Mouse (Mus musculus) CD4-positive, CD25-positive, alpha-beta regulatory T cell, adult 2 months (primary cell): ENCODE data around the gene Npff.

Experiments used
- DNase-seq: peaks from one replicate; pipeline ENCODE4 v3.0.0-alpha.2; 2012; ENCODE audit warnings: low read depth, low spot score

Gene Npff

DNA sequence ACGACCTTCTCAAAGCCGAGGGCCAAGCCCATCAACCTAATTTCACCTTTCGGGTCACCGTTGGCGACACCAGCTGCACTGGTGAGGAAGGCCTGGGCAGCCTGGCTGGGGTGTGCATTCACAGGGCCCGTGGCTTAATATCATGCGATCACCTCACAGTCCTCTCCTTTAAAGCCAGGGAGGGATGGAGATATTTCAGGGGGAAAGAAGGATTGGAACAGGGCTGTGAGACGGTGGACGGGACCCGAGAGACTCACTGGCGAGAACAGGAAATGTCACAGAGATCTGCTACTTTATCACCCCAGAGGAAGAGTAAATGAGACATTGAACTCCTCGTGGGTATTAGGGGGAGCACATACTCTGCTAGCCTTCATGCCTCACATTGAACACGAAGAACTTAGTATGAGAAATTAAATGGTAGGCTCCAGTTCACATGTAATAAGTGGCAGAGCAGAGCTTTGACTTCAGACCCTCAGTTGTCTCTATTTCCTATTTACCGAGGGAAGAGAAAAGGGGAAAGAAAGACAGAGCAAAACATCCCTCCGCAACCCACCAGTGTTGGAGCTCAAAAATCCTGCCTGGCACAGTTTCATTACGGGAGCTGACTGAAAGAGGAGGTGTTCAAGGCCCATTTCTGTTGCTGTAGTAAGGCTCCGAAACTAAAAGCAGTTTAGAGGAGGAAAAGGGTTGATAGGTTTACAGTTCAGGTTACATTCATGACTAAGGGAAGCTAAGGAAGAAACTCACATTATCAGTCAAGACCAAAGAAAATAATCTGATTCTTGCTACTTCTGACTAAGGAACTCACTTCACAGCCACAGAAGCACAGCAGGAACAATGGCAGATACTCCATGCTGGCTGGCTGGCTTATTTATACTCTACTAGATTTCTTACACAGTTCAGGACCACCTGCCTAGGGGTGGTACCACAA lies 5.3 kb downstream of the Npff start:
- peak; percentile 19 for DNase-seq

DNA sequence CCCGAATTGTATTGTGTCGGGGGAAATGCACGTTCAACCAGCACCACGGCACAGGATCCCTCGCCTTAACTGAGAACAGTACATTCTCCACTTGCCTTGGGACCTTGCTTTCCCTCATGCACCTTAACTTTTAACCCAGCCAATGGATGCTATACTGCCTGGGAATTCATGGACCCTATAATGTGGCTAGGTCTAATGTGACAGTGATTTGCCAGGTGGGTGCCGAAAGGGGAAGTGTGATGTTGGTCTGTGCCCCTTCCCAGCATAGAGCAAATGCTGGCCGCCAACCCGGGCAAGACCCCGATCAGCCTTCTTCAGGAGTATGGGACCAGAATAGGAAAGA lies 5.9 kb downstream of the Npff start:
- no peak for DNase-seq

DNA sequence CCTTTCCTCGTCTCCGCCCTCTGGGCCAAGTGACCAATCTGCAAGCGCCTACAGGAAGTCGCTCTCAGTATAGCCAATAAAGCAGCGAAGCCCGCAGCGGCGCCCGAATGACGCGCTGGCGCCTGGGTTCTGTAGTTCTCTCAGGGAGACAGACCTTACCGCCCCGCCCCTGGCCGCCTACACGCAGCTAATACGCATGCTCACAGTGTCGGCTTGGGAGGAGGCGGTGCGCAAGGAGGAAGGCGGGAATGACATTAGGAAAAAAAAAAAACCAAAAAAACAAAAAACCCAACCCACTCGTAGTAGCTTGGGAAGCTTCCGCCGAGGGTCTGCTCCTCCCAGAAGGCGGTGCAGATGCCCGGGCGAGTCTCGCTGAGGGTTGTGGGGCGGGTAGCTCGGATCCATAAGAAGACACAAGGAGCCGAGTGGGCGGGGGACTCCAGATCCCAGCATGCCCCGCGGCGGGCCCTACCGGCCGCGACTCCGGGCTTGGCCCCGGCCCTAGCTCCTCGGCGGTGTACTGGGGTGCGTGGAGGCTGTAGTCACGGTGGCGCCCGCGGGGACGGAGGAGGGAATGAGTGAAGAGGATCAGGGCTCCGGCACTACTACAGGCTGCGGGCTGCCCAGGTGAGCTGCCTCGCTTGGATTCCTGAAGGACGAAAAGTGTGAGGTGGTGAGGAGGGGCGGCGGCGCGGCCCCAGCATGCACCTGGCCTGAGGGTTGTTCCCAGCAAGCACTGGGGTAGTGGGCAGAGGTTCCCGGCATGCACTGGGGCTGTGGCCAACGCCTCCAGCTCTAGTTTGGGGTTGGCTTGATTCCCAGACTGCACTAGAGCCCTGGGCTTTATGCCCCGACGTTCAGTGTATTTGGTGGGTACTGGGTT lies 6.5 kb downstream of the Npff start, which contains the start of gene Tarbp2:
TSS of gene Tarbp2 (plus strand) at position 217 of the 883 bp plus-strand sequence.
- DNase-seq: peak; percentile 98

DNA sequence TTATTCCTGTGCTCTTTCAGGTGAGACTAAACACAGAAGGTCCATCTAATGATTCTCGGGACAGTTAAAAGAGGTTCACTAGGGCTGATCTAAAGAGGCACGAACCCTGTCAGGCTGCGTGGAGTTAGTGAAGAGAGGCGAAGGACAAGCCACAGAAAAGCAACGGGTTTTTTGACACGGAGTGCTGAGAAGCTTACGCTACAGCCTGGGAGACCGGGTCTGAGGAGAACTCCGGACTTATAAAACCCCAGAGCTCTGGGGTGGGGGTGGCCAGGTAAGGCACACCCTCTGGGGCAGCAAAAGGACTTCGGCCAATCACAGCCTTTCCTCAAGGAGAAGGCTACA lies 7.1 kb downstream of the Npff start:
- no peak for DNase-seq

DNA sequence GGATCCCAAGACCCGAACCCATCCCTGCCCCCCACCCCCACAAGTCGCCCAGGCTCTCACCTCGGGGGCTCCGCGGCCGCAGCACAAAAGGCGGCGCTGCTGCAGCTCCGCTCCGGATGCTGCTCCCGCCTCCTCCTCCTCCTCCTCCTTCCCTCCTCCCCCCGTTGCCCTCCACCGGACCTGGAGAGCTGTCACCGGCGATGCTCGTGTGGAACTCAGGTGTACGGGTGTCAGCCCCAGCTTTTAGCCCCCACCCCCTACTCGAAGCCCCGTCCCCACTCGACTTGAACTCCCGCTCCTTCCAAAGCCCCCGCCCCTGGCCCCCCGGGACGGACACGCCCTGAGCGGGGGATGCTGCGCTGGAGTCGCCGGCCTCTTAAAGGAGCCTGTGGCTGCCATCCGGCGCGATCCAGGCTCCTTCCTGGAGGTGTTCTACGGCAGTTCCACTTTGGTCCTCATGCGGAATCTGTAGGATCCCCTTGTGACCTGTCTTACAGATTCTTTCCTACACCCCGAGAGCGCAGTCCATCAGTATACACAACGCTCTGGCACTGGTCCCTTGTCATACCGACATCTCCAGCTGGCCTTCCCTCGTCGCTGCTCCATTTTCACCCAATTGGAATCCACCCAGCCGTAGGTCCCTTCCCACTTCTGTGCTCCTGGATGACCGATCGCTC lies 7.9 kb downstream of the Npff start, which contains the start of gene Map3k12:
TSS of gene Map3k12 (minus strand) at position 337 of the 677 bp plus-strand sequence.
- DNase-seq: peak; percentile 71

DNA sequence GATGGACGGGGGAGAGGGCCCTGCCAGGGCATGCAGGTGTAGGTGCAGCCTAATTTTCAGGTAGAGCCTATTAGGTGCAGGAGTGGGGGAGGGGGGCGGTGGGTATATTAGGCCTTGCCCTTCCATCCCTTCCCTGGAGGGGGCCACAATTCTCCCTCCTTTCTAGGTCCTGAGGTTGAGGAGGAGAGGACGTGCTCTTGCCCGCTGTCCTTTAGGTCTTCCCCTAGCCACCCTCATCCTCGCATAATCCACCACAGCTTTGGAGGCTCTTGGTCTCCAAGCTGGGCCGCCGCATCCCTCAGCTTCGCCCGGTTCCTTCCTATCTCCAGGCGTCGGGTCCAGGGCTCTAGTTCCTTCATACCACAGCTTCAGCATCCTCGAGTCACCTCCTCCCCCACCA lies 8.4 kb downstream of the Npff start:
- no peak for DNase-seq

DNA sequence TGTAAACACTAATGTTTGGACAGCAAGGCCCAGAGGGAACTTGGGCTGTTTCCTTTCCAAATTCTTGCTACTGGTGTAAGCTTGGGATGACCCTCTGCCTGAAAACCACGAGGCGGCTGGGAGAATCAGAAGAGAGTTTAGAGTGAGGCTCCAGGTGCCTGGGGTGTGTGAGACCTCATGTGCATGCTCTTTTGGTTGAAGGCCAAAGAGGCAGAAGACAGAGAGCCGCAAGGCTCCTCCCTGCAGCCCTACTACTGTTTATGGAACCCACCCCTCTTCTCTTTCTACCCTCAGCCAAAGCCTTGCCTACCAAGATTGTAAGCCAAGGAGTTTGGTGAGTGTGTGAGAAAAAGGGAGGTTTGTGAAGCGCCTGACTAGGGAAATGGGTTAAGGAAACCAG lies 9.0 kb downstream of the Npff start:
- no peak for DNase-seq

DNA sequence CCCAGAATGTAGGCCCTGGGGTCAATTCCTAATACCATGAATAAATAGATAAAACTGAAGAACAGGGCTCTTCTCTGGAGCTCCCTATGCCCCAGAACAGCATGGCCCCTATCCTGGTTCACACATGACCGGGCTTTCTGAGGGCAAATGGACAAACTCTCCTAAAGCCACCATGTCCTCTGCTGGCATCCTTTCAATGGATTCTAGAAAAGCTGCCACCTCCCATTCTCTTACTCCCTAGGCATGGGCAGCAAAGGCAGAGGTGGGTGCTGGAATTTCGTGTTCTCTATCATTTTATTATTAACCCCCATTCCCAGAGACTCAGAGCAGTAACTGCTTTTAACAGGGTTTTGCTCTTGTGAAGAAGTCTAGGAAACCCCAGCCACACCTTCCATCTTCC lies 9.5 kb downstream of the Npff start:
- DNase-seq: no peak

DNA sequence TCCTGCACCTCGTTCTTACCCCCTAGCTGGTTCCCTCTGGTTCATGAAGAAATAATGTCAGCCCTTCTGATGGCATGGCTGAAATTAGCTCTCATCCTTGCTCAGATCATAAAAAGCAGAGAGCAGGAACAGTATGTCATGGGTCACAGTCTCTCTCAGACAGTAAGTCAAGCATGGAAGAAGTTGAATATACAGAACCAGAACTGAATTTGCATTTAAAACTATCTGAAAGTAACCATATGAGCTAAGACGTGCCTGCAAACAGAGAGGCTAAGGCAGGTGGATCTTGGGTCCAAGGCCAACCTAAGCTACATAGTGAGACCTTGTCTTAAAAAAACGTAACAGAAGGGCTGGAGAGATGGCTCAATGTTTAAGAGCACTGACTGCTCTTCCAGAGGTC lies 11.7 kb downstream of the Npff start:
- DNase-seq: no peak

DNA sequence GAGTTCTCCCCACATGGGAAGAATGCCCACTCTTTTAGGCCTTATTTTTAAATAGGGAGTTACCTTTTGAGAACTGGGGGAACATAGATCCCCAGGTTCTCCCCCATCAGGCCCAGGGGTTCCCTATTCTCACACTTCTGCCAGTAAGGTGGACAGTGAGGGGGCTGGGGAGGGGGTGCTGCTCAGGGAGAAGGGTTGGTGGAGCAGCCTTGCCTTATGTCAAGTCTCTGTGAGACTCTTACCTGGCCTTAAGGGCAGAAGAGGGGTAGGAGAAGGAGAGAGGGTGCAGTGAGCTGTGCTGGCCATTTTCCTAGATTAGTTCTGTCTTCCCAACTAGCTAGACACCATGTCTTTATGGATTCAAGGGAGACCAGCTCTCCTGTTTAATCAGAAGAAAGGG lies 12.3 kb downstream of the Npff start:
- DNase-seq: no peak

DNA sequence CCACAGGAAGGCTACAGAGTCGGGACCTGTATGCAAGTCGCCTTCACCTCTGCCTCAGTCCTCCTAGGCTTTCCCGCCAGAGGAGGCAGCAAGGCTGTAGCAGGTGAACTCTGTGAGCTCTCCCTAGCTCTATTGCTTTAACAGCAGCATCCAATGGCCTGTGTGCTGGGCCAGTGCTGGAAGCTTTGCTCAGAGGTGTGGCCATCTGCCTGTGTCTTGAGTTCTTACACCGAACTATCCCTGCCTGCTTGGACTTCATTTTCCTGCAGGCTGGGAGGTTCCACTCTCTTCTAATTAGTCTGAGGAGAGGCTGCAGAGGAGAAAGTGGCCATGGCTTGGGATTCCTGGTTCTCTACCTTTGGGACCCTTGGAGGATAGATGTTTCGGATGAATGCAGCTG lies 12.7 kb downstream of the Npff start:
- no peak for DNase-seq

DNA sequence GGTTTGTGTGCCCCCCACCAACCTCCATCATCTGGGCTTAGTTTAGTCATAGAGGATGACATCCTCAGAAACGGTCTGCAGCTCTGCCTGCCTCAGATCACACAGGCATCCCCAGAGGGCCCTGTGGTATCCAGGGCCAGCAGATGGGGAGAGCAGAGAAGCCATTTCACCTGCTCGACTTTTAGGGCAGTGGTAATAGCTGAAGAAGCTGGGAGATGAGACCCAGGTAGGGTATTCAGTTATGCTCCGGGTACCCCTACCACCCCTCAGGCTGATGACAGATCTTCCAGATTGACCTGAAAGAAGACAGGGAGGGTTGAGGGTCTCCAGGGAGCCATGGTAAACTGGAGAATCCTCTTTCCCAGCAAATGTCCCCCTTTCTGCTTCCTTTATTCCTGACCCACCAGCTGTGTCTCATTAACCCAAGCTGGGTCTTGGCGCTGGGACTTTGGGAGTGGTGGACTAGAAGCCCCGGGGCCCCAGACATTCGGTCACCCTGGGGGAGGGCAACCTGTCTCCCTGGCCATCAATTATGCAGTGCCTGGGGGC lies 13.4 kb downstream of the Npff start:
- no peak for DNase-seq

DNA sequence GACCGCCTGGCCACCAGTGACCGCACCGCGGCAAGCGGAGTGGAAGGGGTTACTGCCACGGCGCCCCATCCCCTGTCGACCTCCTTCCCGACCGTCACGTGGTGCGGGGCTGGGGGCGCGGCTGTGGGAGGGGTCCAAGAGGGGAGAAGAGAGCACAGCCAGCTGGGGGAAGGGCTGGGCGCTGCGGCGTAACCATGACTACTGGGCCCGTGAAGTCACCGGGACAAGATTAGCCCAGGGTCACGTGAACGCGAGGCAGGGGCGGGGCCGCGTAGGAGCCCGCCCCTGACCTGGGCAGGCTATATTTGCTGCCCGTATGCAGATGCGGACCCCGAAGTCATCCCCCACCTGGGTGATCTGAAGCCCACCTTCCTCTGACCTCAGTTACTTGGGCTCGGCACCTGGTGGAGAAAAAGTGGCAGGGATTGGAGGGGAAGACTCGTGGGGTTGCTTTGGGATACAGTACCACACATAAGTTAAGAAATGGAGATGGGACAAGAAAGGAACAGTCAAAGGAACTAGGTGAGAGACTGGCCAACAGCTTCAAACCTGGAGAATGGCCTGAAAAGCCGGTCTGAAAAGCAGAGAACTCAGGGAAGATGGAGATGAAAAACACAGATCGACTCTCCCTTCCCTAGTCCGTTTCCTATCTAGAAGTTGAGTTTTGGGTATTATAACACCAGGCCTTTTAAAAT lies 14.0 kb downstream of the Npff start:
- DNase-seq: peak; percentile 77

DNA sequence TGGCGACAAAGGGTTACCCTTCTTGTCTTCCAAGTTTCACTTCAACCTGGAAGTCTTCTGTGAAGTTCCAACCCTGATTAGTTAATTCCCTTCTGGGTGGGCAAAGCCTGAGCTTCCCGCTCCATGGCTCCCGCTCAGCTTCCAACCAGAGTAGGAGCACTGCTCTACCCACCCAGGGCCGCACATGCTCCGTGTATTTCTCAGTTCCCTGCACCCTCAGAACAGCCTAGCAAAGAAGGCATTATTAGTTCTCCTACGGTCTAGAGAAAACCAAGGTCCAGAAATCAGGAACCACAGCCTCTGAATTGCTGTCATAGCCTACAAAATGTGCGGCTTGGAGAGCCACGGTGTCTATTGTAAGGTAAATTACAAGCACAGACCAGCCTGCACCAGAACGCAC lies 14.6 kb downstream of the Npff start:
- DNase-seq: no peak

DNA sequence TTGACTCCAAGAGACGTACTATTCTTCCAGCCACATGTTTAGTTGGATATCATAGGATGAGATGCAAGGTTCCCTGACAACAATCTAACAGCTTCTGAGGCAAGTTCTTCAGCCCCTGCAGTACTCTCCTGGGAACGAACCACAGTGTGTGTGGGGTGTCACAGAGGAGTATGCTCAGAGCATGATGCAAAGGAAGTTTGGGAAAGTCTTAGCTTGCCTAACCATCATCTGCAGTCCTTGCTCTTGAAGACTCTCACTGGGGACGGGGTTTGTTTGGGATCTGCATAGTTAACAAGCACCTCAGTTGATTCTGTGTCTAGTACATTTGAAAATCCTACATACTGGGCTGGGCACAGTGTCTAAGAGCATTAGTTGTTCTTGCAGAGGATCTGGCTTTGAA lies 16.4 kb downstream of the Npff start:
- no peak for DNase-seq

DNA sequence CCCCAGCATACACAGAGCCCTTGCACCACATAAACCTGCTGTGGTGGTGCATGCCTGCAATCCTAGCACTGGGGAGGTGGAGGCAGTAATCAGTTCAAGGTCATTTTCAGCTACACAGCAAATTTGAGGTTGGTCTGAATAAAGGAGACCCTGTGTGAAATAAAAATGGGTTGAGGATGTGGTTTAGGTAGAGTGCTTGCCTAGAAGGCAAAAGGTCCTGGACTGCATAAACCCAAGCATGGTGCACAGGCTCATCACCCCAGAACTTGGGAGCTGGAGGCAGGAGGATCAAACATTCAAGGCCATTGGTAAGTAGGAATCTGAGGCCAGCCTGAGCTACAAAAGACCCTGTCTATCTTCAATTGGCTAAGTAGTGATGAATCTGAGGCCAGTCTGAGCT lies 17.2 kb downstream of the Npff start:
- no peak for DNase-seq

DNA sequence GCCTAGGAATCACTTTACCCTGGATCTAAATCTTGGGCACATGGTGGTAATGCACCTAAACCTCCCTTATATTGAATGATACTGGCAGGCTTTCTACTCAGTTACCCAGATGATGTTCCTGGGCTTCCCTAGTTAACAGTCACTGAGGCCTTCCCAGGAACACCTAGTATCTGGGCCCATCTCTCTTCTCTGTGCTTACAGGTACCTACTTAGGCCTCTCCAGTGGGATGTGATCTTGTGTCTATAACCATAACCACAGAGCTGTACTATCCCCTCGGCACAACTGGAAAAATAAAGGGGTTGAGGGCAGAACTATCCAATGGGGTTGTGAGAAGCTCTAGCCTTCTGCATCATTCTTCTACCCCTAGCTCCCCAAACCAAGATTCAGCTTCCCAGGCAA lies 17.9 kb downstream of the Npff start:
- DNase-seq: no peak

DNA sequence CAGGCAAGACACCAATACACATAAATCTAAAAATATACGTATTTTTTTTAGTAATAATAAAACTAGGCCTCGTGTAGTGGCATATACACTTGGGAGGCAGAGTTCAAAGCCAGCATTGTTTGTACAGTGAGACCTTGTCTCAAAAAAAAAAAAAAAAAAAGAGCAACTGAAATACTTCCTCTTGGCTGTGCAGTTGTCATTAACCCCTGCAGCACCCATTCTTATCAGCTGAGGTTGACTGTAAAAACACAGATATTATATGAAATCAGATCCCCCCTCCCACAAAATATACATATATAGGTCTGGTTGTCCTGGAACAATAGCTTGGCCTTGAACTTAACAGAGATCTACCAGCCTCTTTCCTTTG lies 18.3 kb downstream of the Npff start:
- DNase-seq: no peak

DNA sequence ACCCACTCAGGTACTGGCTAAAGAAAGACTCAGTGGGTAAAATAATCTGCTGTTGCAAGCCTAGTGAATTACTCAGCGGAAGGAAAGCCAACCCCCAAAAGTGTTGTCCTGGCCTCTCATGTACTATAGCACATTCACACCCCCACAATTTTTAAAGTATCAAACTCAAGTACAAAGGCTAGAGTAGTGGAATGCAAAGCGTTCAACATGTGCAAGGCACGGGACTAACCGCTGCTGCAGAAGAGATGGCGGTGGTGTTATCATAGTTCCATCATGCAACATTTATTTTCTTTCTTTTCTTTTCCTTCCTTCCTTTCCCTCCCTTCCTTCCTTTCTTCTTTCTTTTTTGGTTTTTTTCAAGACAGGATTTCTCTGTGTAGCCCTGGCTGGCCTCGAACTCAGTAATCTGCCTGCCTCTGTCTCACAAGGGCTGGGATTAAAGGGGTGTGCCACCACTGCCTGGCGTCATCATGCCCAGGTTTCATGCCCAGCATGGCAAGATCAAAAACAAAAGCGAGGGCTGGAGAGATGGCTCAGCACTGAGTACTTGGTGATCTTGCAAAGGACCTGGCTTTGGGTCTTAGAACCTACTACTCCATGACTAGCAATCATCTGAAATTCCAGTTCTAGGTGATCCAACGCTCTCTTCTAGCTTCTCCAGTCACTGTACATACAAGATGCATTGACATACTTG lies 18.8 kb downstream of the Npff start:
- no peak for DNase-seq

DNA sequence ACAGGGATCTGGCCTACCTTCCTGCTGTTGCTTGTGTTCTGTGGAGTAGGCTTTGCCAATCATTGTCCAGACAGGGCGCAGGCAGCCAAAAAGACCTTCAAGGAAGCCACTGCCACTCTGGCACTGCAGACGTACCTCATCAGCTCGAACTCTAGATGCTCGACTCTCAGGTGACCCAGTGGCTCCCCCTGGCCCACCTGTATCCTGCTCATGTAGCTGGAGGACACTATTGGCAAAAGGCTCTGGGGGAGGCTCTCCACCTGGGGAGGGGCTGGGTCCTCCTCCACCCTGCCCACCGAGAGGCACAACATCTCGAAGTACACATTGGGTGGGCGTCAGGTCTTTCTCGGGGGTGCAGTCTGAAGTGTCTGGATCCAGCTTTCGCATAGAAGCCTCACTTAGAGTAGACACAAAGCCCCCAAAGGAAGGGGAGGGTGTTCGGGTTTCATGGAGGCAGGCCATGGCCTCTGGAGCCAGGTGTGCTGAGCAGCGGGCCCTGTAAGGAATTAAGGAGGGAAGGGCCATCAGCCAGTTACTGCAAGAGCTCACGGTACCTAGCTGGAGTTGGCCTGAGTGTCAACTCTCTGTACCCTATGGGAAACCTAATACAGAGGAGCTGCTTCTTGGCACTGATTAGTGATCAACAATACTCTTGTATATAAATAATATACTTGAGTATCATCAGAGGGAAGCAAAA lies 19.5 kb downstream of the Npff start:
- no peak for DNase-seq
